Mouse (Mus musculus) liver, postnatal 0 days (tissue): ENCODE measurements around the gene Gm20388. TPM values are rescaled to one million over a fixed set of nuclear protein-coding genes. Genes with fewer than 3 reads are reported as not detected.

Source experiments
- ATAC-seq: fragments of 200-750 bp; cut with Nextera tagmentation; 2 replicates; pipeline ENCODE4 v1.8.0; 2017; ENCODE audit warnings: mild to moderate bottlenecking, moderate library complexity
- DNase-seq: peaks from one replicate; pipeline ENCODE4 v3.0.0-alpha.2; 2016
- H3K27ac ChIP-seq: fragments of 300-500 bp; sonication (generic); 2 replicates; pipeline ENCODE4 v1.5.1; 2014; ENCODE audit warnings: antibody characterized with exemption, moderate library complexity, mild to moderate bottlenecking, low read depth
- H3K27me3 ChIP-seq: fragments of 300-500 bp; sonication (generic); 2 replicates; pipeline ENCODE4 v1.6.1; 2014; ENCODE audit warnings: low read length, control low read depth, mixed read lengths; ENCODE audit not compliant: insufficient read depth
- H3K36me3 ChIP-seq: fragments of 300-500 bp; sonication (generic); replicated peaks from 2 replicates; pipeline ENCODE4 v1.6.1; 2014; ENCODE audit warnings: mild to moderate bottlenecking, control low read depth, low read length, moderate library complexity, mixed read lengths; ENCODE audit not compliant: insufficient read depth
- H3K4me1 ChIP-seq: fragments of 300-500 bp; sonication (generic); 2 replicates; pipeline ENCODE4 v1.6.1; 2014; ENCODE audit warnings: antibody characterized with exemption, mild to moderate bottlenecking, control low read depth; ENCODE audit not compliant: insufficient read depth
- H3K4me2 ChIP-seq: fragments of 300-500 bp; sonication (generic); 2 replicates; pipeline ENCODE4 v1.6.1; 2014; ENCODE audit warnings: low read depth, mild to moderate bottlenecking, low read length, moderate library complexity, mixed read lengths
- H3K4me3 ChIP-seq: fragments of 300-500 bp; sonication (generic); 2 replicates; pipeline ENCODE4 v1.5.1; 2014; ENCODE audit warnings: low read depth, low read length
- H3K9ac ChIP-seq: fragments of 300-500 bp; sonication (generic); replicated peaks from 2 replicates; pipeline ENCODE4 v1.6.1; 2014; ENCODE audit warnings: mild to moderate bottlenecking, moderate library complexity
- H3K9me3 ChIP-seq: fragments of 300-500 bp; sonication (generic); 2 replicates; pipeline ENCODE4 v1.6.1; 2016; ENCODE audit warnings: mild to moderate bottlenecking, control low read depth, low read length, mixed read lengths
- CTCF ChIP-seq: sonication (generic); IDR thresholded peaks from 2 replicates; pipeline ENCODE4 v1.5.1; 2016; ENCODE audit warnings: antibody characterized with exemption, low read depth
- EP300 ChIP-seq: IDR thresholded peaks from 2 replicates; pipeline ENCODE4 v1.6.1; 2016; ENCODE audit warnings: antibody characterized with exemption, low read depth, mild to moderate bottlenecking
- WGBS: fragments of 180-500 bp; shearing (Covaris S2); extraction: QIAGEN DNeasy Blood & Tissue Kit; methylation state at CpG from one replicate; pipeline ENCODE4 v1.1.7; 2014; ENCODE audit not compliant: insufficient replicate concordance; 5-methylcytosine and 5-hydroxymethylcytosine counted together
- polyA plus RNA-seq: library from polyadenylated mRNA; unstranded; fragments of >200 nt; fragmentation: Nextera tagmentation; extraction: Ambion mirVana; gene quantifications from 2 replicates; pipeline ENCODE4 v1.2.1, GENCODE M21; 2015

Gm20388 gene
- polyA plus RNA-seq, 1 experiment from 2014 or later: not detected

DNA sequence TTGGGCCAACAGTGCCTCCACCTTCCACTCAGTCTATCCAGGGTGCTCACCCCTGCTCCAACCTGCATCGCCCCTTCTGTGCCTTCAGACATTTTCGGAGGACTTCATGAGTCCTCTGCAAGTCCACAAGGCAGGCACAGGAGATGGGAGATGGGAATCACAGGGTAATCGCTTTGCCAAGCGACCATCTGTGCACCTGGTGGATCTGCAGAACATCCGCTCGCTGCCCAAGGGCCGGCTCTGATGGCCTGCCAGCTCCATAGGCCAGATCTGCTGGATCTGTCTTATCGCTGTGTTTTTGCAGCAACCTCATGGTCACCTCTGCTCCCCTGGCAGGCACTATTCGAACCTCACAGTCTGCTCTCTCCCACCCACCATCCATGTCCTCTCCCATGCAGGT is 1433.8 kb downstream of the Gm20388 start:
- no peak for DNase-seq

GRCm38 (mm10) chr8:121346175-121346574 is 1435.5 kb downstream of the Gm20388 start:
- 77% methylated on average over 13 of the region's 13 CpGs for WGBS
- DNase-seq (no peak), ATAC-seq (no peak)
- no peak overlapping the region for H3K27ac ChIP-seq
- H3K4me3 ChIP-seq: no peak overlapping the region
- no peak overlapping the region for H3K4me2 ChIP-seq
- H3K9me3 ChIP-seq: no peaks in the 10 kb centered on the region
- no peaks in the 10 kb centered on the region for H3K36me3 ChIP-seq
- TF ChIP-seq EP300 (no peak), CTCF (no peak)
- peaks cover 4% of the 10 kb centered on the region for H3K4me1 ChIP-seq
- no peaks in the 10 kb centered on the region for H3K27me3 ChIP-seq
- no peak overlapping the region for H3K9ac ChIP-seq

More for the DNA sequence above, 1433.8 kb downstream of the Gm20388 start:
- no peaks in the 10 kb centered on the region for H3K27me3 ChIP-seq
- H3K4me1 ChIP-seq: no peaks in the 10 kb centered on the region; the same call in 1 of the 2 replicates
- no peak for ATAC-seq
- no peak overlapping the region for H3K27ac ChIP-seq
- no peak overlapping the region for H3K4me2 ChIP-seq
- 78% methylated on average over 9 of the region's 9 CpGs for WGBS
- H3K36me3 ChIP-seq: no peaks in the 10 kb centered on the region
- no peak overlapping the region for H3K9ac ChIP-seq
- no peak overlapping the region for H3K4me3 ChIP-seq
- H3K9me3 ChIP-seq: no peaks in the 10 kb centered on the region
- no peak for TF ChIP-seq CTCF
- no peak for TF ChIP-seq EP300

- Histone ChIP-seq H3K4me1 (peaks cover 7% of the 10 kb centered on the region), H3K9ac (no peak overlapping the region), H3K9me3 (no peaks in the 10 kb centered on the region), H3K4me2 (no peak overlapping the region), H3K36me3 (no peaks in the 10 kb centered on the region), H3K27ac (no peak overlapping the region), H3K4me3 (no peak overlapping the region), H3K27me3 (no peaks in the 10 kb centered on the region)
- ATAC-seq (no peak), DNase-seq (no peak)
- 47% methylated on average over 9 of the region's 9 CpGs for WGBS
- TF ChIP-seq EP300 (no peak), CTCF (no peak)
Measured at GRCm38 (mm10) chr8:121346862-121347261, 1436.2 kb downstream of the Gm20388 start.

DNA sequence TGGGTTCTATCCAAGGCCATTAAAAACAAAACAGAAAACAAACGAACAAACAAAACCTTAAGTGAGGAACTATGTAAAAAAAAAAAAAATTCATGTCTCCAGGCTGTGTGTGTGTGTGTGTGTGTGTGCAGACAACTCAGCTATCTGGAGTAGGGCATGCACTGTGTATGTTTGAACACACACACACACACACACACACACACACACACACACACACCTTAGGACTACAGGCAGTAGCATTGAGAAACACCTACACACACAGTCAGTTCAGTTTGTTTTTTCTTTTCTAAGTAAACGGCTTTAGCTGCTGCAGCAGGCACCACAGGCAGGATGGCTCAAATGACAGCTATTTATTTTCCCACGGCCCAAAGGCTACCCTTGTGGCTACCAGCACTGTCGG is 1438.4 kb downstream of the Gm20388 start:
- Histone ChIP-seq H3K9me3 (no peaks in the 10 kb centered on the region), H3K4me3 (no peak overlapping the region), H3K9ac (no peak overlapping the region), H3K27ac (no peak overlapping the region), H3K36me3 (no peaks in the 10 kb centered on the region), H3K27me3 (no peaks in the 10 kb centered on the region), H3K4me1 (peaks cover 8% of the 10 kb centered on the region), H3K4me2 (no peak overlapping the region)
- DNase-seq (no peak), ATAC-seq (peak; percentile 60; the same call in 1 of the 2 replicates)
- no peak for TF ChIP-seq CTCF
- no peak for TF ChIP-seq EP300
- whole genome bisulfite sequencing: 29% methylated on average over 4 of the region's 4 CpGs

DNA sequence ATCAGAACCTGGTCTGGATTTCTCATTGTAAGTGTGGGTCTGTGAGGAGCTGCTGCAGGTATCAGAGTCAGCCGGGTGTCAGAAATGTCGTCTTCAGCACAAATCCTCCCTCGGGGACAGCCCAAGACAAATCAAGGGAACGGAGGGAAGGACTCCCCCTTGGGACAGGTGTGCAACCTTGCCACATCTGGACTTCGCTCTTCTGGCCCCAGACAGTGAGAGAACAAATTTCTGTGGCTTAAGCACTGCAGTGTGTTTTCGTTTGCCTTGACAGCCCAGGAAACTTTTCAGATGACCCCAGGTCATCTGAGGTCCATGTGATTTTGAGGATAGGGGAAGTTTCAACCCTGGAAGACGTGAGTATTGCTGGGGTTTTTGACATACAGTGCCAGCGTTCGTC is 1440.2 kb downstream of the Gm20388 start:
- H3K9ac ChIP-seq: no peak overlapping the region
- H3K4me2 ChIP-seq: no peak overlapping the region
- H3K27ac ChIP-seq: no peak overlapping the region
- no peak overlapping the region for H3K4me3 ChIP-seq
- DNase-seq (no peak), ATAC-seq (peak; percentile 67)
- no peaks in the 10 kb centered on the region for H3K36me3 ChIP-seq
- no peak for TF ChIP-seq EP300
- no peak for TF ChIP-seq CTCF
- 54% methylated on average over 9 of the region's 9 CpGs for WGBS
- H3K27me3 ChIP-seq: no peaks in the 10 kb centered on the region
- H3K9me3 ChIP-seq: no peaks in the 10 kb centered on the region
- peaks cover 8% of the 10 kb centered on the region for H3K4me1 ChIP-seq

DNA sequence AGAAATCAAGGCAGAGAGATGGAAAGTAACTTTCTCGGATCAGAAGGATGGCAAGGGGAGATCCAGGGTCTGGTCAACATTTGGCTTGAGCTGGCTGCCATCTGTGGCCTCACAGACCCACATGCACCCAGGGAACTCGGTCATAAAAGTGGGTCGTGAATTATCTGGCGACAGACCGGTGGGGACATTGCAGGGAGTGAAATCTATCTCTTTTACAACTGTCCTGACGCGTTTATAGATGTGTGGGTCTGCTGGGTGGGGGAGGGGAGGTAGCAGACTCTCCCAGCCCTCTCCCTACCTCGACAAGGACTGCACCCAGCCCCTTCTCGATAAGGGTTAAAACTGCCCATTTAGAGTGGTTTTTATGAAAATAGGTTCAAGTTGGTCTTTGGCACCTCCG is 1444.2 kb downstream of the Gm20388 start:
- no peak for TF ChIP-seq CTCF
- no peak for TF ChIP-seq EP300
- no peak overlapping the region for H3K4me2 ChIP-seq
- no peaks in the 10 kb centered on the region for H3K27me3 ChIP-seq
- no peaks in the 10 kb centered on the region for H3K36me3 ChIP-seq
- peaks cover 8% of the 10 kb centered on the region for H3K4me1 ChIP-seq
- H3K9ac ChIP-seq: no peak overlapping the region
- 47% methylated on average over 10 of the region's 10 CpGs for WGBS
- no peak overlapping the region for H3K27ac ChIP-seq
- H3K4me3 ChIP-seq: no peak overlapping the region
- DNase-seq: no peak
- no peaks in the 10 kb centered on the region for H3K9me3 ChIP-seq
- ATAC-seq: no peak

DNA sequence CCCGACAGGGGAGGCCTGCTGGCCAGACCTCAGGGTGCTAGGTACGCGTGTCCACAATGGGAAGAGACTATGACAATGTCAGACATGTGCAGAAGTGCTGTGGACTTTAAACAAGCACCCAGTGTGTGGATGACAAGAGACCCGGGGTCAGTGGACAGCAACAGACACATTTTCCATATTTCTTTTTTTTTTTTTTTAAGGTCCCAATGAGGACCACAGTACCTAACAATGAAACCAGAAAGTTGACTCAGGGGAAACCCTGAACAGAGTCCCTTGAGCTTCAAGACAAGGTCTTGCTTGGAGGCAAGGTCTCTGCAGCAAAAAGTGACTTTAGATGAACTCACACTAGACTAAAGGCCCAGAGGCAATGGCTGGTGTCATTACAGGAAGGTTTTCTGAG is 1446.8 kb downstream of the Gm20388 start:
- no peaks in the 10 kb centered on the region for H3K9me3 ChIP-seq
- no peaks in the 10 kb centered on the region for H3K4me1 ChIP-seq
- no peak overlapping the region for H3K27ac ChIP-seq
- DNase-seq (no peak), ATAC-seq (no peak)
- H3K27me3 ChIP-seq: no peaks in the 10 kb centered on the region
- TF ChIP-seq CTCF (no peak), EP300 (no peak)
- no peak overlapping the region for H3K4me3 ChIP-seq
- no peak overlapping the region for H3K4me2 ChIP-seq
- WGBS: 87% methylated on average over 4 of the region's 4 CpGs
- no peaks in the 10 kb centered on the region for H3K36me3 ChIP-seq
- H3K9ac ChIP-seq: no peak overlapping the region
